Mouse (Mus musculus) ES-E14 (cell line): ENCODE measurements around the gene Ppard. TPM values are rescaled to one million over a fixed set of nuclear protein-coding genes. Genes with fewer than 3 reads are reported as not detected.

Experiments used
- DNase-seq: peaks from one replicate; pipeline ENCODE4 v3.0.0-alpha.2; 2013; ENCODE audit warnings: low read depth, low spot score
- H3K27ac ChIP-seq: 2 replicates; pipeline ENCODE4 v1.5.1; 2012; ENCODE audit warnings: low read depth, mild to moderate bottlenecking, low read length, moderate library complexity, mixed read lengths; ENCODE audit not compliant: poor library complexity, insufficient read depth, severe bottlenecking
- H3K36me3 ChIP-seq: 2 replicates; pipeline ENCODE4 v1.6.1; 2012; ENCODE audit warnings: mild to moderate bottlenecking, low read length, moderate library complexity, mixed read lengths; ENCODE audit not compliant: control insufficient read depth, poor library complexity, insufficient read depth, severe bottlenecking
- H3K4me1 ChIP-seq, 2 experiments: fragments of 150-350 bp in 1 of 2; sonication (generic) in 1 of 2; 2 replicates each; pipeline ENCODE4 v1.6.1; 2012; ENCODE audit warnings: low read length in 2 of 2, mild to moderate bottlenecking in 1 of 2, mixed read lengths in 1 of 2; ENCODE audit not compliant: control insufficient read depth in 2 of 2, insufficient read depth in 2 of 2, poor library complexity in 1 of 2
- H3K4me3 ChIP-seq, 2 experiments: fragments of 150-350 bp in 1 of 2; sonication (generic) in 1 of 2; 2 replicates each; pipeline ENCODE4 v1.5.1; 2012; ENCODE audit warnings: low read length in 2 of 2, low read depth in 1 of 2, mild to moderate bottlenecking in 1 of 2, mixed read lengths in 1 of 2; ENCODE audit not compliant: insufficient read depth in 1 of 2, poor library complexity in 1 of 2, severe bottlenecking in 1 of 2
- H3K9ac ChIP-seq: 2 replicates; pipeline ENCODE4 v1.6.1; 2012; ENCODE audit warnings: low read depth, mild to moderate bottlenecking, low read length, mixed read lengths; ENCODE audit not compliant: poor library complexity, insufficient read depth, severe bottlenecking
- H3K9me3 ChIP-seq: fragments of 150-350 bp; sonication (generic); 2 replicates; pipeline ENCODE4 v1.6.1; 2012; ENCODE audit warnings: low read depth, mild to moderate bottlenecking, low read length; ENCODE audit not compliant: control insufficient read depth, insufficient read depth
- CHD2 ChIP-seq: IDR thresholded peaks from 2 replicates; pipeline ENCODE4 v1.6.1; 2014; ENCODE audit warnings: mild to moderate bottlenecking, low read depth, low read length, inconsistent platforms
- HCFC1 ChIP-seq: IDR thresholded peaks from 2 replicates; pipeline ENCODE4 v1.6.1; 2012; ENCODE audit warnings: low read length, inconsistent platforms, borderline replicate concordance; ENCODE audit not compliant: insufficient read depth
- MAFK ChIP-seq: IDR thresholded peaks from 2 replicates; pipeline ENCODE4 v1.6.1; 2014; ENCODE audit warnings: mild to moderate bottlenecking, low read depth, low read length, inconsistent platforms; ENCODE audit not compliant: insufficient read depth
- ZC3H11A ChIP-seq: IDR thresholded peaks from 2 replicates; pipeline ENCODE4 v1.6.1; 2012; ENCODE audit warnings: low read depth, mild to moderate bottlenecking, inconsistent platforms, low read length, borderline replicate concordance
- ZNF384 ChIP-seq: IDR thresholded peaks from 2 replicates; pipeline ENCODE4 v1.6.1; 2012; ENCODE audit warnings: low read depth, low read length, inconsistent platforms
- in situ Hi-C, 2 experiments: fragments of 600-800 bp; cut with MboI; formaldehyde crosslinking; loops; one replicate each; pipeline ENCODE4 v1.15.1; 2025; ENCODE audit warnings: low sequenced_read_pairs in 2 of 2, inconsistent platforms in 1 of 2; ENCODE audit not compliant: unreplicated experiment in 2 of 2
- total RNA-seq: library from RNA; depleted of rRNA; stranded (reverse); fragments of 300-350 nt; gene quantifications from 2 replicates; pipeline ENCODE4 v1.2.3, GENCODE M21; 2012

The Ppard gene
- total RNA-seq, 1 experiment = 6.7 TPM

DNA sequence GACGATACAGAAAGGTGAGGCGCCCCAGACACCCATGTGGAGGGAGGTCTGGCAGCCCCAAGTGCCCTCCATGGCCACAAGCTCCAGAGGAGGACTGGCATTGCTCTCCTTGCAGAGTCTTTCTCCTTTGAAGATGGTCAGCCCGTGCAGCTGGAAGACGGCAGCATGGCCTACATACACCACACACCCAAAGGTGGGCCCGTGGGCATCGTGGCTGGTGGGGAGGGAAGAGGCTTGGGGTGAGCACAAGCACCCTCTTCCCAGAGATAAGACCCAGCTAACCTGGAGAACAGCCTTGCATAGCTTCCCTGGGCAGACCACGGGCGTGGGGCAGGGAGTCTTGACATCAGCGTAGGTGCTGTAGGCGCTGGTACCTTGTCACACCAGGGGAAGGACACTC lies 37.5 kb upstream of the Ppard start:
- Histone ChIP-seq H3K27ac (no peak overlapping the region), H3K9me3 (no peaks in the 10 kb centered on the region), H3K36me3 (peaks cover 2% of the 10 kb centered on the region; the same call in 1 of the 2 replicates), H3K4me1 (no peaks in the 10 kb centered on the region), H3K9ac (no peak overlapping the region), H3K4me3 (no peak overlapping the region)
- TF ChIP-seq CHD2 (no peak), ZNF384 (no peak), ZC3H11A (no peak), HCFC1 (no peak), MAFK (no peak)
- no peak for DNase-seq
- in situ Hi-C loops = no loop called here

DNA sequence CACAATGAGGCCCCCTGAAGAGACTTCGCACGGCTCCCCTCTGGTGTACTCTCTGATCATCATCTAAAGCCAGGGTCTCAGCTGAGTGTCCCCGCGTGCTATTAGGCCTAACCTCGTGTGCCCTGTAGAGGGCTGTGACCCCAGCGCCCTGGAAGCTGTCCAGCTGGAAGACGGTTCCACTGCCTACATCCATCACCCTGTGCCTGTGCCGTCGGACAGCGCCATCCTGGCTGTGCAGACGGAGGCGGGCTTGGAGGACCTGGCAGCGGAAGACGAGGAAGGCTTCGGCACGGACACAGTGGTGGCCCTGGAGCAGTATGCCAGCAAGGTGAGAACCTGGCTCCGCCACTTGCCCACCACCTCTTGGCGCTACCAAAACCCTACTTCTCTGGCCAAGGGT lies 34.9 kb upstream of the Ppard start:
- DNase-seq = no peak
- in situ Hi-C loops = no loop called here
- no peak overlapping the region for H3K4me3 ChIP-seq
- H3K36me3 ChIP-seq = peaks cover 2% of the 10 kb centered on the region; the same call in 1 of the 2 replicates
- no peaks in the 10 kb centered on the region for H3K9me3 ChIP-seq
- no peak overlapping the region for H3K27ac ChIP-seq
- no peak for TF ChIP-seq CHD2
- TF ChIP-seq MAFK = no peak
- TF ChIP-seq HCFC1 = no peak
- no peak for TF ChIP-seq ZNF384
- no peak for TF ChIP-seq ZC3H11A
- no peaks in the 10 kb centered on the region for H3K4me1 ChIP-seq
- H3K9ac ChIP-seq = no peak overlapping the region

DNA sequence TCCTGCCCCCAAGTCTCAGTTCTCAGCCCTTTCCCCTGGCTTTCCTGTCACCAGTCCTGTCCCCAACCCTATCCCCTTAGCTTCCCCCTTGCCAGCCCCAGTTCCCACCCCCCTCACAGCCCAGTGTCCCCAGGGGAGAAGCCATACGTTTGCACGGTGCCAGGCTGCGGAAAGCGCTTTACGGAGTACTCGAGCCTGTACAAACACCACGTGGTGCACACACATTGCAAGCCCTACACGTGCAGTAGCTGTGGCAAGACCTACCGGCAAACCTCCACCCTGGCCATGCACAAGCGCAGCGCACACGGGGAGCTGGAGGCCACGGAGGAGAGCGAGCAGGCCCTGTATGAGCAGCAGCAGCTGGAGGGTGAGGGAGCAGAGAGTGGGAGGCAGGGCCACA lies 30.5 kb upstream of the Ppard start:
- TF ChIP-seq ZC3H11A = no peak
- no peak for TF ChIP-seq CHD2
- TF ChIP-seq HCFC1 = no peak
- TF ChIP-seq MAFK = no peak
- no peak for TF ChIP-seq ZNF384
- H3K4me3 ChIP-seq = no peak overlapping the region
- no peak overlapping the region for H3K27ac ChIP-seq
- in situ Hi-C loops = no loop called here
- DNase-seq = no peak
- H3K9me3 ChIP-seq = no peaks in the 10 kb centered on the region
- H3K4me1 ChIP-seq = peaks cover 3 to 5% of the 10 kb centered on the region in 2 experiments
- no peaks in the 10 kb centered on the region; the same call in 1 of the 2 replicates for H3K36me3 ChIP-seq
- H3K9ac ChIP-seq = no peak overlapping the region

DNA sequence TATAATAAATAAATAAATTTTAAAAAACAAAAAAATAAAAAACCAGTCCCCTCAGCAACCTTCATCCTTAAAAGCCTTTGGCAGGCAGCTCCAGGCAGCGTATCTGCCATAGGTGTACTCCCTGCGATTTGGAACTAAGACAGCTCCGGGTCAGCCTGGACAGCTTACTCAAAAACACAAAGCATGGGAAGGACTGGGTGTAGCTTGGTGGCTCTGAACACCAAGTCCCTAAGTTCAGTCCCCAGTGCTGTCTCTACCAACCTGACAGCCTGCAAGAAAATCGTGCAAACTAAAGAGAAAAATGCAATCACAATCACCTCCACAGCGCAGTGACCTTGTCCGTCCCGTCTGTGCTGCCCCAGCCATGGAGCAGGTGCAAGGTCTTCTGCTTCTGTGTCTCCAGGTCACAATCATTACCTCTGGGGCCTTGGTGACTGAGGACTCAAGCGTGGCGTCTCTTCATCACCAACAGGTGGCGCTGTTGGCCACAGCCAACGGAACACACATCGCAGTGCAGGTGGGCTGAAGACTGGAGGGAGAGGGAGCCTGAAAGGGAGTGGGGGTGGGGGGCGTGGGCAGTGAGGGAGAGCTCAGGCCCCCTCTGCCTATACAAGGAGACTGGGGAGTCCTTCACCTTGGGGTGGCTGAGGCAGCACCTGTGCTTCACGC lies 28.3 kb upstream of the Ppard start:
- Histone ChIP-seq H3K36me3 (no peaks in the 10 kb centered on the region; the same call in 1 of the 2 replicates), H3K4me3 (no peak overlapping the region), H3K9me3 (no peaks in the 10 kb centered on the region), H3K9ac (no peak overlapping the region), H3K4me1 (peaks cover 8 to 13% of the 10 kb centered on the region in 2 experiments), H3K27ac (no peak overlapping the region)
- DNase-seq = no peak
- no peak for TF ChIP-seq HCFC1
- TF ChIP-seq MAFK = no peak
- TF ChIP-seq ZC3H11A = no peak
- in situ Hi-C loops = no loop called here

DNA sequence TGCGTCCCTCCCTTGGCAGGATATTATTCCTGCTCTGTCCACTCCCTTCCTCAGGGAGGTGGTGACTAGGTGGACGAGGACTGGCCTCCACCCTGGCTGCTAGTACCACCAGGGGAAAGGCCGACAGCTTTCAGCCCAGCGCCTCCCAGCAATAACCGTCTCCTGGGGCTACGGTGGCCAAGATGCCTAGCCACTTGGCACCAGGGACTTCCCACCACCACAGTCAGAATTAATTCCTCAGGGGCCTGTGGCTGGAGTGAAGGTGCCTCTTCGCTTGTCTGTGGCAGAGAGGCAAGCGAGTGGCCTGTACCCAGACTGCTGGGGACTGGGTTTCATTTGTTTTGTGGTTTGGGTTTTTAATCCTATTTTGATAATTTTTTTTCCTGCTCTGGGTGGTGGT lies 27.1 kb upstream of the Ppard start:
- no peak overlapping the region for H3K4me3 ChIP-seq
- DNase-seq = no peak
- H3K36me3 ChIP-seq = no peaks in the 10 kb centered on the region; the same call in 1 of the 2 replicates
- no peak overlapping the region for H3K27ac ChIP-seq
- TF ChIP-seq CHD2 (no peak), ZC3H11A (no peak), HCFC1 (no peak), ZNF384 (no peak), MAFK (no peak)
- H3K4me1 ChIP-seq = peaks cover 8 to 16% of the 10 kb centered on the region in 2 experiments
- in situ Hi-C loops = no loop called here
- no peaks in the 10 kb centered on the region for H3K9me3 ChIP-seq
- H3K9ac ChIP-seq = no peak overlapping the region
